Mouse (Mus musculus) frontal cortex, postnatal 25 days (tissue): ENCODE data around the gene Mast3.

Source experiments
- DNase-seq, 2 experiments: peaks; one replicate each; pipeline ENCODE4 v3.0.0; 2022; ENCODE audit warnings: low spot score in 2 of 2

Gene Mast3

GRCm38 (mm10) chr8:70803761-70804480 is 933 bp downstream of the Mast3 start:
- peak in 1 of 2 experiments; percentile 65 for DNase-seq

- no peak for DNase-seq
Observed at GRCm38 (mm10) chr8:70802786-70803510, 1.9 kb downstream of the Mast3 start.

GRCm38 (mm10) chr8:70801830-70802229 is 3.0 kb downstream of the Mast3 start:
- no peak for DNase-seq

- DNase-seq = peak in 1 of 2 experiments; percentile 57
Observed at GRCm38 (mm10) chr8:70801156-70801555, 3.7 kb downstream of the Mast3 start.

GRCm38 (mm10) chr8:70800648-70801047 is 4.2 kb downstream of the Mast3 start:
- DNase-seq = peak in 1 of 2 experiments; percentile 57

- DNase-seq = no peak
Observed at GRCm38 (mm10) chr8:70798281-70798680, 6.6 kb downstream of the Mast3 start.

GRCm38 (mm10) chr8:70797081-70798070 is 7.5 kb downstream of the Mast3 start:
- peak; percentile 64 to 74 for DNase-seq

- no peak for DNase-seq
Observed at GRCm38 (mm10) chr8:70796403-70797080, 8.3 kb downstream of the Mast3 start.

- no peak for DNase-seq
Observed at GRCm38 (mm10) chr8:70795370-70795769, 9.5 kb downstream of the Mast3 start.

- no peak for DNase-seq
Observed at GRCm38 (mm10) chr8:70794215-70794614, 10.6 kb downstream of the Mast3 start.

GRCm38 (mm10) chr8:70792700-70793099 is 12.2 kb downstream of the Mast3 start:
- DNase-seq = no peak

GRCm38 (mm10) chr8:70791975-70792691 is 12.7 kb downstream of the Mast3 start:
- DNase-seq = peak; percentile 92

GRCm38 (mm10) chr8:70791294-70791701 is 13.6 kb downstream of the Mast3 start:
- DNase-seq = no peak

GRCm38 (mm10) chr8:70790846-70791245 is 14.0 kb downstream of the Mast3 start:
- no peak for DNase-seq

- DNase-seq = no peak
Observed at GRCm38 (mm10) chr8:70789046-70789445, 15.8 kb downstream of the Mast3 start.

GRCm38 (mm10) chr8:70787941-70788667 is 16.8 kb downstream of the Mast3 start:
- no peak for DNase-seq

GRCm38 (mm10) chr8:70787051-70787445 is 17.8 kb downstream of the Mast3 start:
- DNase-seq = no peak

- DNase-seq = no peak
Observed at GRCm38 (mm10) chr8:70786291-70787050, 18.4 kb downstream of the Mast3 start.

- no peak for DNase-seq
Observed at GRCm38 (mm10) chr8:70780093-70780492, 24.8 kb downstream of the Mast3 start.
